Mouse (Mus musculus) testis, adult 2 months (tissue): Measurements from ENCODE around the gene Gm19668. TPM values are rescaled to one million over a fixed set of nuclear protein-coding genes. Genes with fewer than 3 reads are reported as not detected.

Experiments
- H3K27ac ChIP-seq: fragments of 200-500 bp; 2 replicates; pipeline ENCODE4 v1.5.1; 2012; ENCODE audit warnings: low read depth, low read length; ENCODE audit not compliant: control insufficient read depth, insufficient read depth
- H3K27me3 ChIP-seq: fragments of 200-500 bp; 2 replicates; pipeline ENCODE4 v1.6.1; 2012; ENCODE audit warnings: mild to moderate bottlenecking, low read length, moderate library complexity; ENCODE audit not compliant: control insufficient read depth, insufficient read depth
- H3K36me3 ChIP-seq: fragments of 200-500 bp; 2 replicates; pipeline ENCODE4 v1.6.1; 2012; ENCODE audit warnings: mild to moderate bottlenecking, low read length; ENCODE audit not compliant: control insufficient read depth, insufficient read depth
- H3K4me1 ChIP-seq: fragments of 200-500 bp; 2 replicates; pipeline ENCODE4 v1.6.1; 2012; ENCODE audit warnings: low read length; ENCODE audit not compliant: control insufficient read depth, insufficient read depth
- H3K4me3 ChIP-seq: fragments of 200-500 bp; 2 replicates; pipeline ENCODE4 v1.5.1; 2012; ENCODE audit warnings: low read depth, mild to moderate bottlenecking, low read length, moderate library complexity, mixed read lengths; ENCODE audit not compliant: control insufficient read depth
- CTCF ChIP-seq: fragments of 200-500 bp; IDR thresholded peaks from 2 replicates; pipeline ENCODE4 v1.5.1; 2012; ENCODE audit warnings: low read depth, mild to moderate bottlenecking, inconsistent platforms, low read length, moderate library complexity; ENCODE audit not compliant: control insufficient read depth, insufficient read depth, insufficient replicate concordance
- POLR2A ChIP-seq: fragments of 200-500 bp; IDR thresholded peaks from 2 replicates; pipeline ENCODE4 v1.6.1; 2012; ENCODE audit warnings: low read depth, mild to moderate bottlenecking, inconsistent platforms, low read length, moderate library complexity; ENCODE audit not compliant: control insufficient read depth
- polyA plus RNA-seq: library from polyadenylated mRNA; depleted of rRNA; stranded (reverse); fragments of >200 nt; gene quantifications from 2 replicates; pipeline ENCODE4 v1.2.3, GENCODE M21; 2012; rRNA removed

Gm19668 gene
- polyA plus RNA-seq = not detected in 2 replicates

GRCm38 (mm10) chr10:77798921-77799508, at the start of gene Gm19668:
Gene Gm19668, minus strand, starts transcription at chr10:77799133.
- TF ChIP-seq CTCF (no peak), POLR2A (no peak)
- no peaks in the 10 kb centered on the region for H3K36me3 ChIP-seq
- H3K27ac ChIP-seq = no peak within 1 kb of the TSS
- no peak within 1 kb of the TSS for H3K4me3 ChIP-seq
- H3K27me3 ChIP-seq = no peaks in the 10 kb centered on the region
- no peaks in the 10 kb centered on the region for H3K4me1 ChIP-seq

GRCm38 (mm10) chr10:77847538-77847937, 48.6 kb upstream of the Gm19668 start:
- Histone ChIP-seq H3K4me3 (no peak overlapping the region), H3K36me3 (no peaks in the 10 kb centered on the region), H3K4me1 (no peaks in the 10 kb centered on the region), H3K27me3 (no peaks in the 10 kb centered on the region), H3K27ac (no peak overlapping the region)
- no peak for TF ChIP-seq POLR2A
- no peak for TF ChIP-seq CTCF

GRCm38 (mm10) chr10:77846961-77847360, 48.0 kb upstream of the Gm19668 start:
- no peak overlapping the region for H3K4me3 ChIP-seq
- no peak overlapping the region for H3K27ac ChIP-seq
- H3K4me1 ChIP-seq = no peaks in the 10 kb centered on the region

GRCm38 (mm10) chr10:77846503-77846902, 47.6 kb upstream of the Gm19668 start, which contains the start of gene Gm36176:
Gene Gm36176, plus strand, starts transcription at chr10:77846803.
- Histone ChIP-seq H3K4me3 (no peak within 1 kb of the TSS), H3K27me3 (no peaks in the 10 kb centered on the region), H3K4me1 (no peaks in the 10 kb centered on the region), H3K27ac (no peak within 1 kb of the TSS), H3K36me3 (no peaks in the 10 kb centered on the region)
- TF ChIP-seq CTCF (no peak), POLR2A (no peak)

More at GRCm38 (mm10) chr10:77846961-77847360, 48.0 kb upstream of the Gm19668 start:
- TF ChIP-seq CTCF (no peak), POLR2A (no peak)
- H3K36me3 ChIP-seq = no peaks in the 10 kb centered on the region
- H3K27me3 ChIP-seq = no peaks in the 10 kb centered on the region

GRCm38 (mm10) chr10:77839006-77839405, 40.1 kb upstream of the Gm19668 start:
- H3K4me3 ChIP-seq = no peak overlapping the region
- no peak for TF ChIP-seq CTCF
- TF ChIP-seq POLR2A = no peak; the same call in 1 of the 2 replicates
- H3K36me3 ChIP-seq = no peaks in the 10 kb centered on the region
- no peaks in the 10 kb centered on the region for H3K4me1 ChIP-seq
- no peak overlapping the region for H3K27ac ChIP-seq
- H3K27me3 ChIP-seq = no peaks in the 10 kb centered on the region

- no peaks in the 10 kb centered on the region for H3K36me3 ChIP-seq
- no peaks in the 10 kb centered on the region for H3K27me3 ChIP-seq
- no peak within 1 kb of the TSS for H3K4me3 ChIP-seq
- no peak within 1 kb of the TSS for H3K27ac ChIP-seq
- no peaks in the 10 kb centered on the region for H3K4me1 ChIP-seq
- TF ChIP-seq POLR2A (no peak), CTCF (no peak)
Measured at GRCm38 (mm10) chr10:77835647-77836046, 36.7 kb upstream of the Gm19668 start, which contains the start of gene Krtap10-10. Gene Krtap10-10, plus strand, starts transcription at chr10:77835947.

- H3K36me3 ChIP-seq = no peaks in the 10 kb centered on the region
- H3K27me3 ChIP-seq = no peaks in the 10 kb centered on the region
- no peak within 1 kb of the TSS for H3K4me3 ChIP-seq
- no peaks in the 10 kb centered on the region for H3K4me1 ChIP-seq
- TF ChIP-seq CTCF = no peak
- TF ChIP-seq POLR2A = no peak
- H3K27ac ChIP-seq = no peak within 1 kb of the TSS
Measured at GRCm38 (mm10) chr10:77826951-77827350, 28.0 kb upstream of the Gm19668 start, which contains the start of gene Krtap10-4. Gene Krtap10-4, minus strand, starts transcription at chr10:77827095.

GRCm38 (mm10) chr10:77819203-77819602, 20.3 kb upstream of the Gm19668 start:
- Histone ChIP-seq H3K36me3 (no peaks in the 10 kb centered on the region), H3K27me3 (no peaks in the 10 kb centered on the region), H3K4me3 (no peak overlapping the region), H3K4me1 (no peaks in the 10 kb centered on the region), H3K27ac (no peak overlapping the region)
- TF ChIP-seq CTCF (no peak), POLR2A (no peak)
